Mouse (Mus musculus): ENCODE measurements at regions not wholly inside any gene's neighbourhood (a gene's known extent, or its start where the extent isn't known, plus 50 kb on each side); places are given as distances from the start of the nearest gene placed in this dataset.

GRCm38 (mm10) chr13:20012621-20013020, 77.8 kb upstream of the Elmo1 start:
- 52% methylated on average over 3 of the region's 3 CpGs for WGBS
- Histone ChIP-seq H3K4me3 (ENCODE audit: control insufficient read depth in 1 of 2, insufficient read depth in 1 of 2, low read depth in 1 of 2, low read length in 2 of 2) (no peak overlapping the region), H3K9me3 (ENCODE audit: control insufficient read depth, low read length) (no peaks in the 10 kb centered on the region)

GRCm38 (mm10) chr13:20009164-20009563, 81.2 kb upstream of the Elmo1 start:
- no peak overlapping the region for H3K4me2 ChIP-seq (ENCODE audit: low read length)
- WGBS = 58% methylated on average over 1 of the region's 1 CpGs
- no peaks in the 10 kb centered on the region for H3K36me3 ChIP-seq (ENCODE audit: control insufficient read depth, insufficient read depth, low read length)
- H3K27ac ChIP-seq (replicated peaks in 1 of 2; ENCODE audit: control insufficient read depth in 1 of 2, insufficient read depth in 1 of 2, low read depth in 2 of 2, low read length in 2 of 2) = no peak overlapping the region
- no peak overlapping the region for H3K4me3 ChIP-seq (ENCODE audit: control insufficient read depth in 1 of 2, insufficient read depth in 1 of 2, low read depth in 1 of 2, low read length in 2 of 2)
- no peak for ATAC-seq (ENCODE audit: insufficient number of reproducible peaks, insufficient read depth, low FRiP score, low read depth)
- H3K9me3 ChIP-seq (ENCODE audit: control insufficient read depth, low read length) = no peaks in the 10 kb centered on the region
- no peak overlapping the region for H3K9ac ChIP-seq (ENCODE audit: low read length)
- H3K27me3 ChIP-seq (ENCODE audit: control insufficient read depth, insufficient read depth, low read length) = no peaks in the 10 kb centered on the region
- no peaks in the 10 kb centered on the region for H3K4me1 ChIP-seq (ENCODE audit: control insufficient read depth in 2 of 2, insufficient read depth in 2 of 2, low read length in 2 of 2)

More at GRCm38 (mm10) chr13:20012621-20013020, 77.8 kb upstream of the Elmo1 start:
- no peak for ATAC-seq (ENCODE audit: insufficient number of reproducible peaks, insufficient read depth, low FRiP score, low read depth)
- Histone ChIP-seq H3K27ac (replicated peaks in 1 of 2; ENCODE audit: control insufficient read depth in 1 of 2, insufficient read depth in 1 of 2, low read depth in 2 of 2, low read length in 2 of 2) (no peak overlapping the region), H3K9ac (ENCODE audit: low read length) (no peak overlapping the region), H3K4me2 (ENCODE audit: low read length) (no peak overlapping the region), H3K4me1 (ENCODE audit: control insufficient read depth in 2 of 2, insufficient read depth in 2 of 2, low read length in 2 of 2) (no peaks in the 10 kb centered on the region), H3K27me3 (ENCODE audit: control insufficient read depth, insufficient read depth, low read length) (no peaks in the 10 kb centered on the region), H3K36me3 (ENCODE audit: control insufficient read depth, insufficient read depth, low read length) (no peaks in the 10 kb centered on the region)

GRCm38 (mm10) chr13:20007561-20007960, 82.8 kb upstream of the Elmo1 start:
- no peak overlapping the region for H3K9ac ChIP-seq (ENCODE audit: low read length)
- no peaks in the 10 kb centered on the region for H3K9me3 ChIP-seq (ENCODE audit: control insufficient read depth, low read length)
- ATAC-seq (ENCODE audit: insufficient number of reproducible peaks, insufficient read depth, low FRiP score, low read depth) = no peak
- no peaks in the 10 kb centered on the region for H3K4me1 ChIP-seq (ENCODE audit: control insufficient read depth in 2 of 2, insufficient read depth in 2 of 2, low read length in 2 of 2)
- no peak overlapping the region for H3K4me2 ChIP-seq (ENCODE audit: low read length)
- no peak overlapping the region for H3K4me3 ChIP-seq (ENCODE audit: control insufficient read depth in 1 of 2, insufficient read depth in 1 of 2, low read depth in 1 of 2, low read length in 2 of 2)
- 78% methylated on average over 2 of the region's 2 CpGs for WGBS
- no peak overlapping the region for H3K27ac ChIP-seq (replicated peaks in 1 of 2; ENCODE audit: control insufficient read depth in 1 of 2, insufficient read depth in 1 of 2, low read depth in 2 of 2, low read length in 2 of 2)
- H3K36me3 ChIP-seq (ENCODE audit: control insufficient read depth, insufficient read depth, low read length) = no peaks in the 10 kb centered on the region
- H3K27me3 ChIP-seq (ENCODE audit: control insufficient read depth, insufficient read depth, low read length) = no peaks in the 10 kb centered on the region

GRCm38 (mm10) chr13:19997606-19998005, 92.8 kb upstream of the Elmo1 start:
- Histone ChIP-seq H3K36me3 (ENCODE audit: control insufficient read depth, insufficient read depth, low read length) (no peaks in the 10 kb centered on the region), H3K9ac (ENCODE audit: low read length) (no peak overlapping the region), H3K4me1 (ENCODE audit: control insufficient read depth in 2 of 2, insufficient read depth in 2 of 2, low read length in 2 of 2) (no peaks in the 10 kb centered on the region), H3K27me3 (ENCODE audit: control insufficient read depth, insufficient read depth, low read length) (no peaks in the 10 kb centered on the region), H3K27ac (replicated peaks in 1 of 2; ENCODE audit: control insufficient read depth in 1 of 2, insufficient read depth in 1 of 2, low read depth in 2 of 2, low read length in 2 of 2) (no peak overlapping the region), H3K4me2 (ENCODE audit: low read length) (no peak overlapping the region), H3K4me3 (ENCODE audit: control insufficient read depth in 1 of 2, insufficient read depth in 1 of 2, low read depth in 1 of 2, low read length in 2 of 2) (no peak overlapping the region), H3K9me3 (ENCODE audit: control insufficient read depth, low read length) (no peaks in the 10 kb centered on the region)
- no peak for ATAC-seq (ENCODE audit: insufficient number of reproducible peaks, insufficient read depth, low FRiP score, low read depth)
- 63% methylated on average over 2 of the region's 2 CpGs for WGBS

- Histone ChIP-seq H3K4me3 (ENCODE audit: control insufficient read depth in 1 of 2, insufficient read depth in 1 of 2, low read depth in 1 of 2, low read length in 2 of 2) (no peak overlapping the region), H3K27me3 (ENCODE audit: control insufficient read depth, insufficient read depth, low read length) (no peaks in the 10 kb centered on the region), H3K36me3 (ENCODE audit: control insufficient read depth, insufficient read depth, low read length) (no peaks in the 10 kb centered on the region), H3K9me3 (ENCODE audit: control insufficient read depth, low read length) (no peaks in the 10 kb centered on the region), H3K27ac (replicated peaks in 1 of 2; ENCODE audit: control insufficient read depth in 1 of 2, insufficient read depth in 1 of 2, low read depth in 2 of 2, low read length in 2 of 2) (no peak overlapping the region), H3K9ac (ENCODE audit: low read length) (no peak overlapping the region), H3K4me2 (ENCODE audit: low read length) (no peak overlapping the region), H3K4me1 (ENCODE audit: control insufficient read depth in 2 of 2, insufficient read depth in 2 of 2, low read length in 2 of 2) (no peaks in the 10 kb centered on the region)
- no peak for ATAC-seq (ENCODE audit: insufficient number of reproducible peaks, insufficient read depth, low FRiP score, low read depth)
These were observed 114.8 kb upstream of the Elmo1 start for GRCm38 (mm10) chr13:19975621-19976020.

GRCm38 (mm10) chr13:19966566-19966965, 123.8 kb upstream of the Elmo1 start:
- ATAC-seq (ENCODE audit: insufficient number of reproducible peaks, insufficient read depth, low FRiP score, low read depth) = no peak
- Histone ChIP-seq H3K36me3 (ENCODE audit: control insufficient read depth, insufficient read depth, low read length) (no peaks in the 10 kb centered on the region), H3K9me3 (ENCODE audit: control insufficient read depth, low read length) (no peaks in the 10 kb centered on the region), H3K4me3 (ENCODE audit: control insufficient read depth in 1 of 2, insufficient read depth in 1 of 2, low read depth in 1 of 2, low read length in 2 of 2) (no peak overlapping the region), H3K27ac (replicated peaks in 1 of 2; ENCODE audit: control insufficient read depth in 1 of 2, insufficient read depth in 1 of 2, low read depth in 2 of 2, low read length in 2 of 2) (no peak overlapping the region), H3K4me1 (ENCODE audit: control insufficient read depth in 2 of 2, insufficient read depth in 2 of 2, low read length in 2 of 2) (no peaks in the 10 kb centered on the region), H3K9ac (ENCODE audit: low read length) (no peak overlapping the region), H3K4me2 (ENCODE audit: low read length) (no peak overlapping the region), H3K27me3 (ENCODE audit: control insufficient read depth, insufficient read depth, low read length) (no peaks in the 10 kb centered on the region)
- 86% methylated on average over 1 of the region's 1 CpGs for WGBS

- Histone ChIP-seq H3K27ac (replicated peaks in 1 of 2; ENCODE audit: control insufficient read depth in 1 of 2, insufficient read depth in 1 of 2, low read depth in 2 of 2, low read length in 2 of 2) (no peak overlapping the region), H3K4me2 (ENCODE audit: low read length) (no peak overlapping the region), H3K9ac (ENCODE audit: low read length) (no peak overlapping the region), H3K9me3 (ENCODE audit: control insufficient read depth, low read length) (no peaks in the 10 kb centered on the region), H3K4me1 (ENCODE audit: control insufficient read depth in 2 of 2, insufficient read depth in 2 of 2, low read length in 2 of 2) (no peaks in the 10 kb centered on the region), H3K4me3 (ENCODE audit: control insufficient read depth in 1 of 2, insufficient read depth in 1 of 2, low read depth in 1 of 2, low read length in 2 of 2) (no peak overlapping the region), H3K36me3 (ENCODE audit: control insufficient read depth, insufficient read depth, low read length) (no peaks in the 10 kb centered on the region), H3K27me3 (ENCODE audit: control insufficient read depth, insufficient read depth, low read length) (no peaks in the 10 kb centered on the region)
- 54% methylated on average over 3 of the region's 3 CpGs for WGBS
- no peak for ATAC-seq (ENCODE audit: insufficient number of reproducible peaks, insufficient read depth, low FRiP score, low read depth)
These were observed 127.4 kb upstream of the Elmo1 start for GRCm38 (mm10) chr13:19963031-19963430.

- Histone ChIP-seq H3K36me3 (ENCODE audit: control insufficient read depth, insufficient read depth, low read length) (no peaks in the 10 kb centered on the region), H3K4me2 (ENCODE audit: low read length) (no peak overlapping the region), H3K4me3 (ENCODE audit: control insufficient read depth in 1 of 2, insufficient read depth in 1 of 2, low read depth in 1 of 2, low read length in 2 of 2) (no peak overlapping the region), H3K9me3 (ENCODE audit: control insufficient read depth, low read length) (no peaks in the 10 kb centered on the region), H3K27ac (replicated peaks in 1 of 2; ENCODE audit: control insufficient read depth in 1 of 2, insufficient read depth in 1 of 2, low read depth in 2 of 2, low read length in 2 of 2) (no peak overlapping the region), H3K27me3 (ENCODE audit: control insufficient read depth, insufficient read depth, low read length) (no peaks in the 10 kb centered on the region), H3K4me1 (ENCODE audit: control insufficient read depth in 2 of 2, insufficient read depth in 2 of 2, low read length in 2 of 2) (no peaks in the 10 kb centered on the region), H3K9ac (ENCODE audit: low read length) (no peak overlapping the region)
- 85% methylated on average over 6 of the region's 6 CpGs for WGBS
- ATAC-seq (ENCODE audit: insufficient number of reproducible peaks, insufficient read depth, low FRiP score, low read depth) = no peak
These were observed 104.7 kb upstream of the Gpr141 start for GRCm38 (mm10) chr13:19928761-19929160.
